Mouse (Mus musculus) E14TG2a.4 (cell line): ENCODE measurements at regions not wholly inside any gene's neighbourhood (a gene's known extent, or its start where the extent isn't known, plus 50 kb on each side); places are given as distances from the start of the nearest gene placed in this dataset.

Experiments
- H3K27me3 ChIP-seq: 2 replicates; pipeline ENCODE4 v1.6.1; 2014; ENCODE audit warnings: low read length, control low read depth; ENCODE audit not compliant: insufficient read depth
- H3K36me3 ChIP-seq: 2 replicates; pipeline ENCODE4 v1.6.1; 2014; ENCODE audit warnings: low read length, control low read depth; ENCODE audit not compliant: insufficient read depth
- H3K4me1 ChIP-seq: replicated peaks from 2 replicates; pipeline ENCODE4 v1.6.1; 2014; ENCODE audit warnings: low read depth, low read length, control low read depth
- H3K4me3 ChIP-seq: replicated peaks from 2 replicates; pipeline ENCODE4 v1.5.1; 2014; ENCODE audit warnings: mild to moderate bottlenecking, low read length
- H3K9me3 ChIP-seq: 2 replicates; pipeline ENCODE4 v1.6.1; 2014; ENCODE audit warnings: low read length, control low read depth
- CTCF ChIP-seq: conservative IDR thresholded peaks from 2 replicates; pipeline ENCODE4 v1.5.1; 2014; ENCODE audit warnings: low read length
- NANOG ChIP-seq: IDR thresholded peaks from 2 replicates; pipeline ENCODE4 v1.6.1; 2014; ENCODE audit warnings: borderline replicate concordance, low read length, mixed read lengths
- POU5F1 ChIP-seq: IDR thresholded peaks from 2 replicates; pipeline ENCODE4 v1.6.1; 2014; ENCODE audit warnings: low read length, borderline replicate concordance

GRCm38 (mm10) chr13:47916456-47916855, 344.6 kb upstream of the Id4 start:
- Histone ChIP-seq H3K36me3 (no peaks in the 10 kb centered on the region), H3K4me3 (no peak overlapping the region), H3K4me1 (no peaks in the 10 kb centered on the region), H3K9me3 (no peaks in the 10 kb centered on the region), H3K27me3 (no peaks in the 10 kb centered on the region)
- TF ChIP-seq NANOG, result no peak
- no peak for TF ChIP-seq CTCF
- no peak for TF ChIP-seq POU5F1

- TF ChIP-seq NANOG, result no peak
- peak; percentile 91 for TF ChIP-seq CTCF
- peak; percentile 43; the same call in 1 of the 2 replicates for TF ChIP-seq POU5F1
- H3K27me3 ChIP-seq, result no peaks in the 10 kb centered on the region
- no peak overlapping the region for H3K4me3 ChIP-seq
- no peaks in the 10 kb centered on the region for H3K36me3 ChIP-seq
- no peaks in the 10 kb centered on the region for H3K9me3 ChIP-seq
- no peaks in the 10 kb centered on the region for H3K4me1 ChIP-seq
Observed at GRCm38 (mm10) chr13:47917370-47917769, 343.7 kb upstream of the Id4 start.

GRCm38 (mm10) chr13:47921044-47921443, 340.0 kb upstream of the Id4 start:
- no peaks in the 10 kb centered on the region for H3K27me3 ChIP-seq
- no peaks in the 10 kb centered on the region for H3K36me3 ChIP-seq
- no peak for TF ChIP-seq CTCF
- no peak for TF ChIP-seq POU5F1
- no peak for TF ChIP-seq NANOG
- no peak overlapping the region for H3K4me3 ChIP-seq
- no peaks in the 10 kb centered on the region for H3K4me1 ChIP-seq
- no peaks in the 10 kb centered on the region for H3K9me3 ChIP-seq

- peaks cover 36% of the 10 kb centered on the region for H3K4me1 ChIP-seq
- H3K27me3 ChIP-seq, result no peaks in the 10 kb centered on the region
- 0 out of 2 replicates have a peak, but pooled peaks cover 5% of the 10 kb centered on the region for H3K9me3 ChIP-seq
- TF ChIP-seq POU5F1, result no peak
- TF ChIP-seq CTCF, result no peak
- TF ChIP-seq NANOG, result no peak
- H3K36me3 ChIP-seq, result no peaks in the 10 kb centered on the region
- no peak overlapping the region for H3K4me3 ChIP-seq
Observed at GRCm38 (mm10) chr13:47940696-47941095, 320.3 kb upstream of the Id4 start.

GRCm38 (mm10) chr13:47942368-47942787, 318.6 kb upstream of the Id4 start:
- TF ChIP-seq NANOG, result peak; percentile 23; the same call in 1 of the 2 replicates
- no peak for TF ChIP-seq CTCF
- peaks cover 36% of the 10 kb centered on the region for H3K4me1 ChIP-seq
- H3K9me3 ChIP-seq, result peaks cover 15% of the 10 kb centered on the region
- no peaks in the 10 kb centered on the region for H3K36me3 ChIP-seq
- H3K4me3 ChIP-seq, result 0 out of 2 replicates have a peak overlapping the region, but pooled peaks have one; percentile 10
- H3K27me3 ChIP-seq, result no peaks in the 10 kb centered on the region

- TF ChIP-seq POU5F1 (no peak), CTCF (no peak), NANOG (no peak)
- Histone ChIP-seq H3K36me3 (no peaks in the 10 kb centered on the region), H3K27me3 (no peaks in the 10 kb centered on the region)
Observed at GRCm38 (mm10) chr13:47943645-47944044, 317.4 kb upstream of the Id4 start.

GRCm38 (mm10) chr13:47948098-47948865, 312.7 kb upstream of the Id4 start:
- H3K36me3 ChIP-seq, result no peaks in the 10 kb centered on the region
- H3K4me1 ChIP-seq, result peaks cover 17% of the 10 kb centered on the region
- no peak overlapping the region for H3K4me3 ChIP-seq
- H3K27me3 ChIP-seq, result no peaks in the 10 kb centered on the region
- TF ChIP-seq POU5F1 (no peak), NANOG (no peak), CTCF (no peak)
- peaks cover 27% of the 10 kb centered on the region for H3K9me3 ChIP-seq

More at GRCm38 (mm10) chr13:47943645-47944044, 317.4 kb upstream of the Id4 start:
- Histone ChIP-seq H3K4me3 (no peak overlapping the region), H3K9me3 (peaks cover 27% of the 10 kb centered on the region), H3K4me1 (peaks cover 36% of the 10 kb centered on the region)

- TF ChIP-seq CTCF (no peak), POU5F1 (no peak), NANOG (no peak)
- H3K9me3 ChIP-seq, result peaks cover 22% of the 10 kb centered on the region
- no peak overlapping the region for H3K4me3 ChIP-seq
- H3K4me1 ChIP-seq, result no peaks in the 10 kb centered on the region
- no peaks in the 10 kb centered on the region; the same call in 1 of the 2 replicates for H3K27me3 ChIP-seq
- H3K36me3 ChIP-seq, result no peaks in the 10 kb centered on the region
Observed at GRCm38 (mm10) chr13:47950456-47950855, 310.6 kb upstream of the Id4 start.

GRCm38 (mm10) chr13:47951043-47951442, 310.0 kb upstream of the Id4 start:
- Histone ChIP-seq H3K36me3 (no peaks in the 10 kb centered on the region), H3K27me3 (no peaks in the 10 kb centered on the region; the same call in none of the 2 replicates), H3K9me3 (peaks cover 22% of the 10 kb centered on the region), H3K4me1 (no peaks in the 10 kb centered on the region), H3K4me3 (no peak overlapping the region)
- TF ChIP-seq NANOG (no peak), POU5F1 (no peak), CTCF (no peak)
